16 mouse cellular contexts compared by ENCODE assay signal in the genomic region with DNA sequence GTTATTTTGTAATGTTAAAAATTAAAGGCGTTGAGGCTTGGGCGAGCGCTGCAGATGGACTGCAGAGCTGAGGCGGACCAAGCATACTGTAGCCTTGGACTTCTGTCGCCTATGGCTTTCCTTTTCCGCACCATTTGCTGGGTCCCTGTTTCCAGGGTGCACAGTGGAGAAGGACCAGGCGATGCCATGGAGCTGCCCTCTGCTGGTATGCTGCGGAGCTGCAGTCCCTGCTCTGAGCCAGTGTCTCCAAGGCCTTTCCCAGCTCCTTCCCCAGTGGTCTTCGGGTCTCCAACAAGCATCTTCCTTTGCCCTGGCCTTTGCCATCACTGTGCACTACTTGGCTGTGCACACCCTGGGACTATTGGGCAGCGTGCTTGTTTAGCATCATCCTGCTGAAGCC. TPM values are rescaled to one million over a fixed set of nuclear protein-coding genes. Genes with fewer than 3 reads are reported as not detected.
"Had no signal": no experiment of that assay in that cellular context is flagged by ENCODE, and none has a peak within 500 bp of the region (broad histone marks: within the 10 kb centered on the region; RNA-seq: fewer than 3 reads in every experiment).

No protein-coding gene starts in this region.

RNA-seq across cellular contexts. Expression of gene Gm10662, which starts 19.2 kb away (rescaled TPM):
- total RNA-seq: megakaryocyte, adult 5-6 weeks; megakaryocyte-erythroid progenitor cell, adult 5-6 weeks had no signal
- polyA plus RNA-seq: lung, embryonic 14.5 days; lung, embryonic 16.5 days; midbrain, embryonic 10.5 days; midbrain, embryonic 12.5 days; midbrain, embryonic 14.5 days; midbrain, embryonic 16.5 days; myocyte; neural tube, embryonic 11.5 days; neural tube, embryonic 13.5 days; neural tube, embryonic 15.5 days; small intestine, adult 2 months; stomach, embryonic 14.5 days; stomach, embryonic 16.5 days; thymus, postnatal 0 days had no signal

RNA-seq across cellular contexts. Expression of gene Vmn1r165, which starts 53.6 kb away (rescaled TPM):
- total RNA-seq: megakaryocyte, adult 5-6 weeks; megakaryocyte-erythroid progenitor cell, adult 5-6 weeks had no signal
- polyA plus RNA-seq: lung, embryonic 14.5 days; lung, embryonic 16.5 days; midbrain, embryonic 10.5 days; midbrain, embryonic 12.5 days; midbrain, embryonic 14.5 days; midbrain, embryonic 16.5 days; myocyte; neural tube, embryonic 11.5 days; neural tube, embryonic 13.5 days; neural tube, embryonic 15.5 days; small intestine, adult 2 months; stomach, embryonic 14.5 days; stomach, embryonic 16.5 days; thymus, postnatal 0 days had no signal
